Mouse (Mus musculus) limb, embryonic 10.5 days (tissue): ENCODE measurements around the gene Ccr10. TPM values are rescaled to one million over a fixed set of nuclear protein-coding genes. Genes with fewer than 3 reads are reported as not detected.

Experiments used
- DNase-seq: peaks from one replicate; pipeline ENCODE4 v3.0.0-alpha.2; 2017; ENCODE audit warnings: low spot score
- H3K27ac ChIP-seq: fragments of 300-500 bp; sonication (generic); 2 replicates; pipeline ENCODE4 v1.5.1; 2016; ENCODE audit warnings: mild to moderate bottlenecking
- H3K27me3 ChIP-seq: fragments of 300-500 bp; sonication (generic); 2 replicates; pipeline ENCODE4 v1.6.1; 2016; ENCODE audit warnings: low read depth, mild to moderate bottlenecking; ENCODE audit not compliant: poor library complexity, severe bottlenecking
- H3K36me3 ChIP-seq: fragments of 300-500 bp; sonication (generic); 2 replicates; pipeline ENCODE4 v1.6.1; 2016; ENCODE audit warnings: mild to moderate bottlenecking, moderate library complexity
- H3K4me1 ChIP-seq: fragments of 300-500 bp; sonication (generic); 2 replicates; pipeline ENCODE4 v1.6.1; 2016
- H3K4me3 ChIP-seq: fragments of 300-500 bp; sonication (generic); 2 replicates; pipeline ENCODE4 v1.5.1; 2016; ENCODE audit warnings: mild to moderate bottlenecking, moderate library complexity
- H3K9me3 ChIP-seq: fragments of 300-500 bp; sonication (generic); replicated peaks from 2 replicates; pipeline ENCODE4 v1.6.1; 2016; ENCODE audit warnings: mild to moderate bottlenecking
- WGBS: fragments of 180-500 bp; shearing (Covaris S2); methylation state at CpG from one replicate; pipeline ENCODE4 v1.1.7; 2016; 5-methylcytosine and 5-hydroxymethylcytosine counted together
- polyA plus RNA-seq: library from polyadenylated mRNA; unstranded; fragments of >200 nt; fragmentation: Nextera tagmentation; extraction: Ambion mirVana; gene quantifications from 2 replicates; pipeline ENCODE4 v1.2.1, GENCODE M21; 2016

Ccr10 gene
- polyA plus RNA-seq, 1 experiment from 2014 or later, result not detected

DNA sequence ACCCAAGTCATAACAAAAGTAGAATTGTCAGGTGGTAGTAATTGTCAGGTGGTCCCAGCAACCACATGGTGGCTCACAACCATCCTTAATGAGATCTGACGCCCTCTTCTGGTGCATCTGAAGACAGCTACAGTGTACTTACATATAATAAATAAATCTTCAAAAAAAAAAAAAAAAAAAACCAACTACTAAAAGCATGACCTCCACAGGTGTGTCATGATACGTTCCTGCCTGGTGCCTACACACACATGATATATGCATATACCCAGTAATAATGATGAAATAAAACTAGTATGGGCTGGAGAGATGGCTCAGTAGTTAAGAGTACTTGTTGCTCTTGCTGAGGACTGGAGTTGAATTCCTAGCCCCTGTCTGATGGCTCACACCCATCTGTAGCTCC lies 24.2 kb downstream of the Ccr10 start:
- no peak for DNase-seq
- 61% methylated on average over 2 of the region's 2 CpGs for WGBS
- no peaks in the 10 kb centered on the region for H3K36me3 ChIP-seq
- H3K27me3 ChIP-seq, result peaks cover 7% of the 10 kb centered on the region
- H3K9me3 ChIP-seq, result no peaks in the 10 kb centered on the region
- peaks cover 30% of the 10 kb centered on the region for H3K4me1 ChIP-seq
- no peak overlapping the region for H3K27ac ChIP-seq
- H3K4me3 ChIP-seq, result no peak overlapping the region

DNA sequence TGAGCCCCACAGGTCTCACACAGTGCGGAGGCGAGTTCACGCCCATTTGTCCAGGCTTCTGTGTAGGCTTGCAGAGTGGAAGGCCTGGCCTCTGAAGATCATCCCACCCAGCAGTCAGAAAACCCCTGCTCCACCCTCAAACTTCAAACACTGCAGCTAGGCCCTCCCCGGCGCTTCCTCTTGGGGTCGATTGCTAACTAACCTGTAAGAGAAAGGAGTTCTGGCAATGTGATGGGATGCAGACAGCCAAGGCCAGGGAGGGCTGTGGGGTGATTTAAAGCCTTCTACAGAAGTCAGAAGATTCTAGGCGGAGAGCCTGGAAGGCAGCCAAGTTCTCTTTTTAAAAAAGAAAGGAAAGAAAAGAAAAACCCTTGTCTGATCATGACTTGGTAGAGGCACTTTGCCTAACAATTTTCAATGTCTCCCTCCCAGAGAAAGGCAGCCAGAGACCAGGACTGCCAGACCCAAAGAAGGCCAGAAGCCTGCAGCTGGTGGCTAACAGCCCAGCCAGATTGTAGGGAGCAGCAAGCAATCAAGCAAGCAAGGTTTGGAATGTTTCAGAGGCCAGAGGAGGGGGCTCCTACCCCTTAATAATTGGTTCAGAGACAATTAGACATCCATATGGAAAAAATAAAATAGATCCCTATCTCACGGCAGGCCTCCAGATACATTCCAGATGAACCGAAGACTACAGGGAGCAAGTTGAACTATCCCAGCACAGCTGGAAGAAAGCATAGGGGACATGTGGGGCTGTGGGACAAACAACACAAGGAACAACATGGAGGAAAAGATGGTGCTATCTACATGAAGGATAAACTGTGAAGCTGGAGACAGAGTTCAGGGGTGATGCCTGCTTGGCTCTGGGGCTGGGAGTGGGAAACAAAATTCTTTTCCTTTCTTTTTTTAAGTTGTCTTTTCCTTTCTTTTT lies 25.8 kb downstream of the Ccr10 start:
- 23% methylated on average over 9 of the region's 9 CpGs for WGBS
- H3K36me3 ChIP-seq, result no peaks in the 10 kb centered on the region
- H3K4me1 ChIP-seq, result peaks cover 23% of the 10 kb centered on the region
- DNase-seq, result no peak
- no peaks in the 10 kb centered on the region for H3K27me3 ChIP-seq
- no peak overlapping the region for H3K4me3 ChIP-seq
- H3K9me3 ChIP-seq, result no peaks in the 10 kb centered on the region
- peak overlapping the region; percentile 77 for H3K27ac ChIP-seq

DNA sequence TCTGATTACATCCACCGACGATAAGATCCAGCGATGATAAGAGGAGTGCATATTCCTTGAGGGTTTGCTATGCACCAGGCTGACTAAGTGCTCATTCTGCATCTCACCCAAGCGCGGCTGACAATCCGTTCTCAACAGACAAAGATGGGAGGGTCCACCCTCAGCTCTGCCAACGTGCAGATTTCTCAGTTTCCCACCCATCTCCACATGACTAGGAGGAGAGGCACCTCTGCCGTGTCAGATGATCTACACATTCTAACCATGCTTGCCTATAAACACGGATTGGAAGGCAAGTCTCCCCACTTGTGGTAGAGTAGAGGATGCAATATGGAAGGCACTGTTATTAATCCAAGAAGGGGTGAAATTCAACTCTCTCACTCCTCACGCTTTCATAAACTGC lies 26.5 kb downstream of the Ccr10 start:
- WGBS, result 67% methylated on average over 10 of the region's 10 CpGs
- Histone ChIP-seq H3K4me3 (no peak overlapping the region), H3K36me3 (no peaks in the 10 kb centered on the region), H3K27me3 (no peaks in the 10 kb centered on the region), H3K9me3 (no peaks in the 10 kb centered on the region), H3K4me1 (peaks cover 27% of the 10 kb centered on the region), H3K27ac (peak overlapping the region; percentile 77)
- no peak for DNase-seq

DNA sequence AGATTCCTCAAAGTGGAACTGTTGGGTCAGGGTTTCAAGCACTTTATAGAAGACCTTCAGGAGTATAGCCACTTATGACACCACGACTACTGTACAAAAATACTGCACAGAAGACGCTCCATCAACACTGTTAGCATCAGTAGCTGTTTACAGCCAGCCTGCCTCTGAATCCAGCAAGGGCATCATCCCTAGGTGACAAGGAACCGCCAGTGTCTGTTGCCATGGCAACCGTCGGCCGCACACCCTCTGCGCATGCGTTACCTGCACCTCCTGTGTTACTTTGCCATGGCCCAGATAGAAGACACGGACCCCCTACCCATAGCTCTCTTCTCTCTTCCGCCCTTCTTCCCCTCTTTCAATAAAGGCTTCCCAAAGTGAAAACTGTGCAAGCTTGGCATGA lies 28.9 kb downstream of the Ccr10 start:
- Histone ChIP-seq H3K27ac (no peak overlapping the region), H3K4me3 (no peak overlapping the region), H3K27me3 (peaks cover 8% of the 10 kb centered on the region), H3K9me3 (no peaks in the 10 kb centered on the region), H3K4me1 (peaks cover 31% of the 10 kb centered on the region), H3K36me3 (no peaks in the 10 kb centered on the region)
- DNase-seq, result peak; percentile 65
- WGBS, result 33% methylated on average over 10 of the region's 10 CpGs

DNA sequence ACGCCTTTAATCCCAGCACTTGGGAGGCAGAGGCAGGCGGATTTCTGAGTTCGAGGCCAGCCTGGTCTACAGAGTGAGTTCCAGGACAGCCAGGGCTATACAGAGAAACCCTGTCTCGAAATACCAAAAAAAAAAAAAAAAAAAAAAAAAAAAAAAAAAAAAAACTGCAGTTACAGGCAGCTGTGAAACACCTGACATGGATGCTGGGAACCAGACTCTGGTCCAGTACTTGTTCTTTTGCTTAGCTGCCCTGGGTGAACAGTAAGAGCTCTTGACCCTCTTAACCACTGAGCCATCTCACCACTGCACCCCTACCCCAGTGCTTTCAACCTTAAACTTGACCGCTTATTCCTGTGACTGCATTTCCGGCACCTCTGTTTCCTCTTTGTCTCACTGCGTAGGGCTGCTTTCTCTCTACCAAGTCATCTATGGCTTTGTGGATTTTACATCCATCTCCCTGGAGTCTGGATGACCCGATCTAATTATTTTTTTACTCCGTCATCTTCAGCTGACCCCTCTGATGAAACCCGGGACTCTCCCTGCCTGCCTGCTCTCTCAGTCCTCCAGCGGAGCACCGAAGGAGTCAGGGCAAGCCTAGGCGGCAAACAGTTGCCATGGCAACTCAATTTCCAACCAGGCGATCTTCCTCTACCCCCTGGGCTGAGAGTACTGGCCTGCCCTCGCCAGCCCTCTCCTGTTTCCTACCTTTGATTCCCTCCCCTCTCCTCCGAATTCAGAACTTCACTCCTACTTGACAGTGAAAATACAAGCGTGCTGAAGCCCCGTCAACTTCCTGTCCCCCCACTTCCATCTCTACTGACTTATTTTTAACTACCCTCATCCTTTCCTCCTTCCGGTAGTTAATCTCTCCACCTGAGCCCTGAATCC lies 31.7 kb downstream of the Ccr10 start:
- no peaks in the 10 kb centered on the region for H3K36me3 ChIP-seq
- peaks cover 28% of the 10 kb centered on the region for H3K27me3 ChIP-seq
- 24% methylated on average over 19 of the region's 19 CpGs for WGBS
- H3K4me1 ChIP-seq, result peaks cover 29% of the 10 kb centered on the region
- peak overlapping the region; percentile 58 for H3K27ac ChIP-seq
- peak overlapping the region; percentile 42 for H3K4me3 ChIP-seq
- peak; percentile 69 for DNase-seq
- H3K9me3 ChIP-seq, result no peaks in the 10 kb centered on the region

DNA sequence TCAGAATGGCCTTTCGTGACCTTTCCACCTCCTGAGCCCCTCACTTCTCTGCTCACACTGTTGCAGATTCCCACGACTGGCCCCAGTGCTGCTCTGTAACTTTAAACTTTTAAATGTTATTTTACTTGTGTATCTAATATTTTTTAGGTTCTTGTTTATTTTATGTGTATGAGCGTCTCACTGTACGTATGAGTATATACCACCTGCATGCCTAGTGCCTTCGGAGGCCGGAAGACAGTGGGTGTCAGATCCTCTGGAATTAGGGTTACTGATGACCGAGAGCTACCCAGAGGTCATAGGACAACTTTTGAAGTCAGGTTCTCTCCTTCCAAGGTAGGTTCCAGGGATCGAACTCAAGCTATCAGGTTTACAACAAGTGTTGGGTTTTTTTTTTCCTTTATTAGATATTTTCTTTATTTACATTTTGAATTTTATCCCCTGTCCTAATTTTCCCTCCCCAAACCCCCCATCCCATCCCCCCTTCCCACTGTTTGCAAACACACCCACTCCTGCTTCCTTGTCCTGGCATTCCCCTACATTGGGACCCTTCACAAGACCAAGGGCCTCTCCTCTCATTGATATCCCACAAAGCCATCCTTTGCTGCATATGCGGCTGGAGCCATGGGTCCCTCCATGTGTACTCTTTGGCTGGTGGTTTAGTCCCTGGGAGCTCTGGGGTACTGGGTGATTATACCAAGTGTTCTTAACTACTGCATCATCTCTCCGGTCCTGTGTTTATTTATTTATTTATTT lies 32.9 kb downstream of the Ccr10 start:
- Histone ChIP-seq H3K36me3 (no peaks in the 10 kb centered on the region), H3K4me1 (peaks cover 28% of the 10 kb centered on the region), H3K27ac (no peak overlapping the region), H3K9me3 (no peaks in the 10 kb centered on the region), H3K4me3 (no peak overlapping the region), H3K27me3 (peaks cover 28% of the 10 kb centered on the region)
- DNase-seq, result no peak
- 85% methylated on average over 10 of the region's 10 CpGs for WGBS

DNA sequence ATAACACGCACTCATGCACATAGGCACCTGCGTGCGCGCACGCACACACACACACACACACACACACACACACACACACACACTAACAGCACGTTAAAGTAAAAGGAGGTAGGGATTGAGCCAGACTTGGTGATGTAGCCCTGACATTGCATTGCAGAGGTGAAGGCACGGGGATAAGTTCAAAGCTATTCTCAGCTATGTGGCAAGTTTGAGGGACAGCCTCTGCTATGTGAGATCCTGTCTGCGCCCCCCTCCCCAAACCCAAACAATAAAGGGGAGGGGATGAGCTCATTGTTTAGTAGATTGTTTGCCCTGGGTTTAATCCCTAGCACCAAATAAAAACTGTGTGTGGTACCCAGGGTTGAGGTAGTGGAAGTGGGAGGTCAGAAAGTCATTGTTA lies 34.2 kb downstream of the Ccr10 start:
- Histone ChIP-seq H3K27ac (no peak overlapping the region), H3K9me3 (no peaks in the 10 kb centered on the region), H3K4me1 (peaks cover 22% of the 10 kb centered on the region), H3K27me3 (peaks cover 28% of the 10 kb centered on the region), H3K4me3 (no peak overlapping the region), H3K36me3 (no peaks in the 10 kb centered on the region)
- 80% methylated on average over 8 of the region's 8 CpGs for WGBS
- no peak for DNase-seq

DNA sequence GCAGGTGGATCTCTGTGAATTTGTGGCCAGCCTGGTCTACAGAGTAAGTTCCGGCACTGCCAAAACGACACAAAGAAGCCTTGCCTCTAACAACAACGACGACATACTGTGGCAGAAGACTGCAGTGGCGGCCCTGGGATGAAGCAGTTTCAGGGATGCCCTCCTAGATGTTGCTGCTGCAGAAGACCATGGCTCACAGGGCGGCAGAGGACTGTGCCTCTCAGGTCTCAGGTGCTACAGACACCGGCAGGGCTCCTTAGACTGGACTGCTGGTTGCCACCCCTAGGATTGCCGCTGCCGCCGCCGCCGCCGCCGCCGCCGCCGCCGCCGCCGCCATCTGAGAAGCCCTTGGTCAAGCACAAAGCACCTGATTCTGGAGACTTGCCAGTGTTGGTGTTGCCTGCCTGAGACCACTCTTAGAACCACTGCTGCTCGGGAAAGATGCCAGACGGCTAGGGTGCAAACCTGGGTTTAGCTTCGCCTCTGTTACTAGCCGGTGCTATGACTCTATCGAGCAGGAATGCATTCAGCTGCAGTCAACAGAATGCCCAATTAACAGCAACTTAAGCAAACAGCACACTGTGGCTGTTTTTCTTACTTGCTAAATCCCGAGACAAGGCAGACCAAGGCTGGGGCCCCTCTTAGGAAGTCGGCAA lies 35.0 kb downstream of the Ccr10 start:
- peaks cover 22% of the 10 kb centered on the region for H3K4me1 ChIP-seq
- no peaks in the 10 kb centered on the region for H3K9me3 ChIP-seq
- peaks cover 28% of the 10 kb centered on the region for H3K27me3 ChIP-seq
- peak overlapping the region; percentile 38 for H3K4me3 ChIP-seq
- H3K27ac ChIP-seq, result peak overlapping the region; percentile 61; the same call in 1 of the 2 replicates
- peak; percentile 50 for DNase-seq
- H3K36me3 ChIP-seq, result no peaks in the 10 kb centered on the region
- WGBS, result 59% methylated on average over 27 of the region's 27 CpGs

DNA sequence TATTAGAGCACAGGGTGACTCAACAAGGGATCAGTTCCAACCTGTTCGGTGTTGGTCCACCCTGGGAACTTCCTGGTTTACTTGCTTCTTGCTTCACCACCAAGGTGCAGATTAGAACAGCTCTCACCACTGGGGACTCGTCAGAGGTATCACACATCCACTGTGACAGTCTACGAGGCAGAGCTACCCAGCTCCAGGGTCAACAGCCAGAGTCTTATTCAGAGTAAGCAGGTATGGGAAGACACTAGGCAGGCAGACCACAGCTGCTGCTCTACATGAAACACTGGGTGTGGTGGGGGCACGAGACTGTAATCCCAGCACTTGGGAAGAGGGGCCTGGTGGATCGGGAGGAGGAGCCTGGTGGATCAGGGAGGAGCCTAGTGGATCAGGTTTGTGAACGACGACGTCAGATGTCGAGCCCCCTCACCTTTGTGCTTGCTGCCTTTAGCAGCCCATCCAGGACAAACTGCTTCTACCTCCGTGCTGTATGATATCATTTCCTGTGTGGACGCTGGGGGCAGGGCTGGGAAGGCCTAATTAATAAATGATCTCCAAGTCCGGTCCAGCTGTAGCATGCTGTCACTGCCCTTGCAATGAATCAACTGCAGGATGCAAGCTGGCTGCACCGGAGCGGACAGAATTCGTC lies 36.6 kb downstream of the Ccr10 start:
- no peaks in the 10 kb centered on the region for H3K36me3 ChIP-seq
- H3K4me1 ChIP-seq, result peaks cover 18% of the 10 kb centered on the region
- peaks cover 28% of the 10 kb centered on the region for H3K27me3 ChIP-seq
- peak overlapping the region; percentile 7; the same call in 1 of the 2 replicates for H3K27ac ChIP-seq
- 25% methylated on average over 15 of the region's 15 CpGs for WGBS
- peak overlapping the region; percentile 32 for H3K4me3 ChIP-seq
- peak; percentile 56 for DNase-seq
- H3K9me3 ChIP-seq, result no peaks in the 10 kb centered on the region

DNA sequence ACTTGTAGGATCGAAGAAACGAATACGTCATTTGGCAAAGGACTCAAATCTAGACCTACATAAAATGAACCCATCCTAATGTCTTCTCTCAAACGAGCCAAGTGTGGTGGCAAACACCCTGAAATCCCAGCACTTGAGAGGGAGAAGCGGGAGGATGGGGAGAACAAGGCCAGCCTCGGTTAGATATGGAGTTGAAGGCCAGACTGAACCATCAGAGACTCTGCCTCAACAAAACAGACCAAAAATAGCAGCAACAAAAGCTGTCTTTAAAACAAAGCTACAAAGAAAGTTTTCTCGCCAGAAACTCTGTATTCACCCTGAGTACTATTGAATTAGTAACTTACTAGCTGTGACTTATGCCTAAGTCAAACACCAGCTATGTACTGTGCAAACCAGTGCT lies 38.2 kb downstream of the Ccr10 start:
- no peak overlapping the region for H3K27ac ChIP-seq
- no peak overlapping the region for H3K4me3 ChIP-seq
- no peaks in the 10 kb centered on the region for H3K36me3 ChIP-seq
- no peaks in the 10 kb centered on the region for H3K9me3 ChIP-seq
- DNase-seq, result no peak
- 86% methylated on average over 7 of the region's 7 CpGs for WGBS
- H3K4me1 ChIP-seq, result peaks cover 14% of the 10 kb centered on the region
- H3K27me3 ChIP-seq, result peaks cover 27% of the 10 kb centered on the region

DNA sequence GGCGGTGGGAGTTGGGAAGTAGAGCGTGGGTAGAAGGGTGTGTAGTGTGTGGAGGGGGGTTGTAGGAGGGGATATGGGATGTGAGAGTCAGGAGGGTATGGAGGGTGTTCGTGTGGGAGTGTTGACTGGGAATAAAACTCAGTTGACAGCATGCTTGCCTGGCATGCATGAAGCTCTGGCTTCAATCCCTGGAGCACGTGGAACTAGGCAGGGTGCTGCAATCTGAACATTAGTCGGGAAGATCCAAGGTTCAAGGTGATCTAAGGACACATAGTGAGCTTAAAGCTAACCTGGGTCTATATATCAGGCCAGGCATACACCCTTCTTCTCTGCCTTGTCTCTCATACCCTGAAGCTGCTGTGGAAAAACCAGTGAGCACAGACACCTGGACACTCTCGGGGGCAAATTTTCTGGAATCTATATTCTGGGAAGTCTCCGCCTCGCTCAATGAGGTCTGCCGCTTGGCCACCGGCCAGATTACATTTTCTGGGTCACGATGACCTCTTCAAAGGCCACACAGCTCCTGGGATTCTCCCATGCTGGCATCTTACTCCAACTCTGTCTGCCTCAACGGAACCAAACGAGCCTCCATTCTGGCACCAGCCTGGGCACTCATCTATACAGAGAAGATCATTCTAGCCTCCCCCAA lies 40.9 kb downstream of the Ccr10 start:
- Histone ChIP-seq H3K27ac (no peak overlapping the region), H3K36me3 (no peaks in the 10 kb centered on the region)
- 90% methylated on average over 13 of the region's 13 CpGs for WGBS

More for the DNA sequence above, 40.9 kb downstream of the Ccr10 start:
- Histone ChIP-seq H3K4me1 (peaks cover 14% of the 10 kb centered on the region), H3K27me3 (peaks cover 4% of the 10 kb centered on the region; the same call in 1 of the 2 replicates), H3K4me3 (no peak overlapping the region), H3K9me3 (no peaks in the 10 kb centered on the region)
- DNase-seq, result no peak
